Mouse (Mus musculus) ES-CJ7 (cell line): ENCODE data around the gene Tbx18.

Experiments
- DNase-seq: peaks from one replicate; pipeline ENCODE4 v3.0.0; 2011; ENCODE audit warnings: low read depth, low spot score

Gene Tbx18

GRCm38 (mm10) chr9:87721793-87722192 is 9.3 kb downstream of the Tbx18 start:
- DNase-seq, result no peak

GRCm38 (mm10) chr9:87710360-87710759 is 20.7 kb downstream of the Tbx18 start:
- no peak for DNase-seq

GRCm38 (mm10) chr9:87708151-87708550 is 22.9 kb downstream of the Tbx18 start:
- peak; percentile 63 for DNase-seq

GRCm38 (mm10) chr9:87702267-87702666 is 28.8 kb downstream of the Tbx18 start:
- DNase-seq, result no peak

- no peak for DNase-seq
These were observed 44.1 kb downstream of the Tbx18 start for GRCm38 (mm10) chr9:87686981-87687380.

GRCm38 (mm10) chr9:87682247-87682646 is 48.8 kb downstream of the Tbx18 start:
- DNase-seq, result no peak
